Mouse (Mus musculus): ENCODE results near the gene Nosip.

GRCm38 (mm10) chr7:45119780-45120709 lies 57.8 kb downstream of the Nosip start:
- TF ChIP-seq CTCF (IDR thresholded peaks at IDR 0.05): no peak
- no peak for TF ChIP-seq EP300 (IDR thresholded peaks at IDR 0.05; ENCODE audit: insufficient read depth, low read depth, low read length)
- no peak for TF ChIP-seq POLR2A (IDR thresholded peaks at IDR 0.05; ENCODE audit: insufficient read depth, low read depth, low read length)

Data from heart, adult 2 months (tissue).